Mouse (Mus musculus): ENCODE results near the gene Ncoa6. TPM values are rescaled to one million over a fixed set of nuclear protein-coding genes. Genes with fewer than 3 reads are reported as not detected.

The Ncoa6 gene
- total RNA-seq, 1 experiment from 2014 or later = 10.9 TPM

GRCm38 (mm10) chr2:155376191-155376590, 97.5 kb downstream of the Ncoa6 start:
- no peak for ATAC-seq (replicated peaks; ENCODE audit: insufficient number of reproducible peaks, low FRiP score, low TSS enrichment, poor library complexity, severe bottlenecking)

GRCm38 (mm10) chr2:155374521-155374920, 99.2 kb downstream of the Ncoa6 start:
- ATAC-seq (replicated peaks; ENCODE audit: insufficient number of reproducible peaks, low FRiP score, low TSS enrichment, poor library complexity, severe bottlenecking) = no peak

- ATAC-seq (replicated peaks; ENCODE audit: insufficient number of reproducible peaks, low FRiP score, low TSS enrichment, poor library complexity, severe bottlenecking) = no peak
Observed at GRCm38 (mm10) chr2:155373886-155374285, 99.8 kb downstream of the Ncoa6 start.

GRCm38 (mm10) chr2:155373302-155373701, 100.4 kb downstream of the Ncoa6 start:
- no peak for ATAC-seq (replicated peaks; ENCODE audit: insufficient number of reproducible peaks, low FRiP score, low TSS enrichment, poor library complexity, severe bottlenecking)

GRCm38 (mm10) chr2:155372451-155372850, 101.2 kb downstream of the Ncoa6 start:
- no peak for ATAC-seq (replicated peaks; ENCODE audit: insufficient number of reproducible peaks, low FRiP score, low TSS enrichment, poor library complexity, severe bottlenecking)

GRCm38 (mm10) chr2:155369333-155369883, 104.3 kb downstream of the Ncoa6 start:
- no peak for ATAC-seq (replicated peaks; ENCODE audit: insufficient number of reproducible peaks, low FRiP score, low TSS enrichment, poor library complexity, severe bottlenecking)

- peak; percentile 66 for ATAC-seq (replicated peaks; ENCODE audit: insufficient number of reproducible peaks, low FRiP score, low TSS enrichment, poor library complexity, severe bottlenecking)
Observed at GRCm38 (mm10) chr2:155367635-155368284, 105.9 kb downstream of the Ncoa6 start.

- no peak for ATAC-seq (replicated peaks; ENCODE audit: insufficient number of reproducible peaks, low FRiP score, low TSS enrichment, poor library complexity, severe bottlenecking)
Observed at GRCm38 (mm10) chr2:155357686-155358399, 115.9 kb downstream of the Ncoa6 start.

- ATAC-seq (replicated peaks; ENCODE audit: insufficient number of reproducible peaks, low FRiP score, low TSS enrichment, poor library complexity, severe bottlenecking) = peak; percentile 100
Observed at GRCm38 (mm10) chr2:155356971-155357591, 116.6 kb downstream of the Ncoa6 start, which contains the start of gene Pigu. Gene Pigu (minus strand): TSS chr2:155357430.

GRCm38 (mm10) chr2:155354402-155354801, 119.3 kb downstream of the Ncoa6 start:
- no peak for ATAC-seq (replicated peaks; ENCODE audit: insufficient number of reproducible peaks, low FRiP score, low TSS enrichment, poor library complexity, severe bottlenecking)

- ATAC-seq (replicated peaks; ENCODE audit: insufficient number of reproducible peaks, low FRiP score, low TSS enrichment, poor library complexity, severe bottlenecking) = no peak
Observed at GRCm38 (mm10) chr2:155346670-155347069, 127.0 kb downstream of the Ncoa6 start.

Other genes with a start within 250 kb of the Ncoa6 start
- gene Dynlrb1, start 237.4 kb downstream of the Ncoa6 start, total RNA-seq (2017) = 66.0 to 110 TPM (median 92.2 TPM) in 3 replicates
- 3.6 to 16.5 TPM (median 4.6 TPM) in 3 replicates for gene Map1lc3a, start 197.6 kb downstream of the Ncoa6 start, total RNA-seq (2017)
- 11.6 to 23.2 TPM (median 12.3 TPM) in 3 replicates for gene Pigu, start 116.5 kb downstream of the Ncoa6 start, total RNA-seq (2017)
- gene Trp53inp2, start 92.8 kb downstream of the Ncoa6 start, total RNA-seq (2017) = 17.6 to 83.5 TPM (median 20.0 TPM) in 3 replicates
- gene Acss2, start 44.1 kb upstream of the Ncoa6 start, total RNA-seq (2017) = 29.5 to 53.8 TPM (median 36.7 TPM) in 3 replicates
- gene Ggt7, start 44.3 kb upstream of the Ncoa6 start, total RNA-seq (2017) = 0.64 to 1.5 TPM (median 1.1 TPM) in 3 replicates
- 30.1 to 47.6 TPM (median 35.5 TPM) in 3 replicates for gene Gss, start 118.9 kb upstream of the Ncoa6 start, total RNA-seq (2017)
- not detected in 3 replicates for gene Myh7b, start 137.3 kb upstream of the Ncoa6 start, total RNA-seq (2017)
- gene Trpc4ap, start 218.5 kb upstream of the Ncoa6 start, total RNA-seq (2017) = 98.1 to 149 TPM (median 116 TPM) in 3 replicates

All from monocyte, adult 5-6 weeks (primary cell).